Mouse (Mus musculus): ENCODE data around the gene Pdgfc.

GRCm38 (mm10) chr3:81102877-81103420 is 66.7 kb downstream of the Pdgfc start:
- TF ChIP-seq CTCF (IDR thresholded peaks at IDR 0.05; ENCODE audit: low read depth, low read length) (no peak), POLR2A (IDR thresholded peaks at IDR 0.05; ENCODE audit: borderline replicate concordance, low read depth, low read length) (no peak)
